Mouse (Mus musculus): ENCODE results near the gene Lamtor3.
"Not testable (repeated sequence)": the region's sequence is repeated elsewhere in the genome, so short reads cannot be mapped to it uniquely, and the experiment has no call there.

The Lamtor3 gene

DNA sequence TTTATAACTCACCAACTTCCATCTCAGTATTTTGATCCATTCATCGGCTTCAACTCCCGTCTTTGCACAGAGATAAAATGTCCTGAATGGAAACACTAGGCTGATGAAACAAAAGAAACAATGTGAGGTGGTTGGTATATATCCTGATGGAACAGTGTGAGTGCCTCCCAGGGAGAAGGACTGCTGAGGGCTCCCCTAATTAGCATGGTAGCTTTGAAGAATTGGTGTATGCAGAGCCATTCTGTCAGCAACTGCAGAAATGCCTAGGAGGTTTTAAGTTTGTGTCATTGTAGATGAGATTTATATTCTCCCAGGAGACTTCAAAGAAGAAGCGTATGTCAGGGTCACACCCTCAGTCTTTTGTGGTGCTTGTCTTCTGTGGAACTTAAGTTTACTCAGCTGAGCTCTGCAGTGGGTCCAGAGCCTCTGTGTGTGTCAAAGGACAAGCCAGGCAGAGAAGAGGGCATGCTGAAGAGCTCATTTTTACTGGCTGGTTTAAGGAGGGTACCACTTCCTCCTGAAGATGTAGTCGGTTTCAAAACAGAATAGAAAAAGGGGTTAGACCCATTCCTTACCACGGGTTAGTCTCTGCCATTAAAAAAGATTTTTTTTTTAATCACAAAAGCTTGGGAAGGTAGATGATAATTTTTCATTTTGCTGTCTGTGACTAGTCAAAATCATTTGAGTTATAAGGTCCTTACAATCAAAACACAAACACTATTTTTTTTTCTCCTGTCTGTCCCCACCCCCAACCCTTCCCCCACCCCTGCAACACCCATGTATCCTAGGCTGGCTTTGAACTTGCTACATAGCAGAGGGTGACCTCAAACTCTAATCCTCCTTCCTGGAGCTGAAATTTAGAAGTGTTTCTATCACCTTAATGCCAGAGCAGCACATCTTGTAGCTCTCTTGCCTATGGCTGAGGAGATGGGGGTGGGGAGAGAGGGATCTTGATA, 17.5 kb downstream of the Lamtor3 start:
- DNase-seq: no peak

DNA sequence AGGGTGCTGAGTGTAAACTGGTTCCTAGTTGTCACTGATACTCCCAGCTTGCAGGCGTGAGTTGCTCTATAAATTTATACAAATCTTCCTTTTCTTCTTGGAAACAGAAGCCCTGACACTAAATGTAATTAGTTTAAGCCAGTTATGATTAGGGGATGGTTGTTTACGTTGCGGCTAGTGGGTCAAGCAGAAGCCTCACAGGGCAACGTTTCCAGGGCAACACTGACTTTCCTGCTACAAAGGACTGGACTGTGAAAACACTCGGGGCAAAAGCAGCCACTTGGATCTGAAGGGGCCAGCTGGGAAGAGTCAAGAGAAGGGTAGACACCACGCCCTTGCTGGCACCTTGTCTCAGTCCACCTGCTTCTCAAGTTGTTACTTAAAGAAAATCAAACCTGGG, 18.2 kb downstream of the Lamtor3 start:
- no peak for DNase-seq

DNA sequence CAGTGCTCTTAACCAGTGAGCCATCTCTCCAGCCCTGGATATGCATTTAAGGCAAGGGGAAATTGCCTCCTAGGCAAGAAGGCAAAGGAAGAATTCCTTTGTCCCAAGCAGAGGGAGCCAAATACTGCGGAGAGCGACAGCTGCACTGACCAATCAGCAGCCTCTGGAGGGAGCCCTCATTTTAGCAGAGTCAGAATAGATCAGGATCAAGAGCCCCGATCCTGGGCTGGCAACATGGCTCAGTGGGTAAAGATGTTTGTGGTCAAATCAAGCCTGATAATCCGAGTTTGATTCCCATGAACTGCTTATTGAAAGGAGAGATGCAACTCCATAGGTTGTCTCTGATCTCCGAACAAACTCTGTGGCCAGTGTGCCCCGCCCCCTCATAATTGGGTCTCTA, 20.3 kb downstream of the Lamtor3 start:
- DNase-seq: no peak

GRCm38 (mm10) chr3:137940757-137941156, 22.5 kb downstream of the Lamtor3 start:
- DNase-seq: no peak

GRCm38 (mm10) chr3:137941555-137941954, 23.2 kb downstream of the Lamtor3 start:
- no peak for DNase-seq

DNA sequence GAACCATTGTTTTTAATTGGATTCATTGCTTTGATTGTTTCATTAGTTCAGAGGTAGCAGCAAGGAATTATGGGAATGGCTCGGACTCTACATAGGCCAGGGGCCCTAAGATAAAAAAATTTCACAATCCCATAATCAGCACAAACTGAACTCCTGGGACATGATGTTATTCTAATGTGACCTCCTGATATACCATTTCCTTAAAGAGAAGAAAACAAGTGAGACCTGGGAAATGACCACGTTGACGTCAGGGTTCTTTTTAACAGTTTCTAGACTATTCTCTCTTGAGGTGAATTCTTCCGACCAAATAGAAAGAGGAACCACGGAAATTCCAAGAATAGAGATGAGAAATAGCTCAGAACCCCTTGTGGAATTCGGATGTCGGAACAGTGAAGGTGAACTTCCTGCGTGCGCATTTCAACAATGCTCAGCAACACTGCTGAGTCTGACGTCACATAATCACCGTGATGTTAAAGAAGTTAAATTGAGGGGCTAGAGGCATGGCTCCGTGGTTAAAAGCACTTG, 23.9 kb downstream of the Lamtor3 start:
- DNase-seq: no peak

- no peak for DNase-seq
These were observed 25.4 kb downstream of the Lamtor3 start for GRCm38 (mm10) chr3:137943737-137944154.

GRCm38 (mm10) chr3:137946827-137947226, 28.5 kb downstream of the Lamtor3 start:
- DNase-seq: no peak

DNA sequence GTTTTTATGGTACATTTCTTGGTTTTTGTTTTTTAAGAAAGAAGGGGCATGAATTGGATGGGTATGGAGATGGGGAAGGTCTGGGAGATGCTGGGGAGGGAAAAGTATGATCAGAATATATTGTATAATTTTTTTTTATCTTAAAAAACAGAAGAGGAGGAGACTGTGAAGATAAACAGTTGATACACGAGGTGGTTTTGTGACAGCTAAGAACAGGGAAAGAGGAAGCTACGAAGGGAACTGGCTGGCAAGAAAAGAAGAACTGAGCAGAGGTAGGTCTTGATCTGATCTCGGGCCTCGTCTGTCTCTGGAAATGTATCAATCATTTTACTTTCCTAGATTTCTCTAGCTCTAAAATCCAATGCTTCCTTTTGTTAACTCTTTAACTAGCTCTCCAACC, 29.2 kb downstream of the Lamtor3 start:
- no peak for DNase-seq

DNA sequence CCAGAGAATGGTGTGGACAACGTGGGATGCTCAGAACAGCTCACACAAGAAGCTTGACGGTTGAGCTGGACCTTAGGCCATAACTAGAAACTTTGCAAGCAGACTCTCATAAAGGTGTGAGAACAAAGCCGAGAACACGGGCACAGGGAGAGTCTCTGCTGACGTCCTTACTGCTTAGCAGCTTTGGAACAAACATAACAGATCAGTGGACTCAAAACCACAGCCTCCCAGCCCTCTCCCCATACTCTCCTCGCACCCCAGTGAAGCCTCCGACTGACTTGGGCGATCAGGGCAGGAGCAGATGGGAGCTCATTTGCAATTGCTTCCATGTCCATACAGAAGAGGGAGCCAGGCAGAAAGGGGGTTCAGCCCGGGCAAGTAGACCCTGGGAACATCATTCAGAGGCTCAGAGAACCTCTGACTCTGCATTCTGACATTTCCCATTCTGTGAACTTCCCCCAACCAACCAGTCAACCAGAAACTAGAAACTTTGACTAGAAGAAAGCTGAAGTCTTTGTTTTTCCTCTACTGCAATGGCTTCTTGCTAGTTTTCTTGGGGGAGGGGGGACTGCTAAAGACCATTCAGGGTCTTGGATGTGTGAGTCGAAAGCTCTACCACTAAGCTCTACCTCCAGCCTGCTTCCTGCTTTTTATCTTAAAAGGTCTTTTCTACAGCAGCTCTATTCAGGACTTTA, 32.0 kb downstream of the Lamtor3 start:
- no peak for DNase-seq

- not testable (repeated sequence) for DNase-seq
These were observed 33.0 kb downstream of the Lamtor3 start for GRCm38 (mm10) chr3:137951302-137951701.

DNA sequence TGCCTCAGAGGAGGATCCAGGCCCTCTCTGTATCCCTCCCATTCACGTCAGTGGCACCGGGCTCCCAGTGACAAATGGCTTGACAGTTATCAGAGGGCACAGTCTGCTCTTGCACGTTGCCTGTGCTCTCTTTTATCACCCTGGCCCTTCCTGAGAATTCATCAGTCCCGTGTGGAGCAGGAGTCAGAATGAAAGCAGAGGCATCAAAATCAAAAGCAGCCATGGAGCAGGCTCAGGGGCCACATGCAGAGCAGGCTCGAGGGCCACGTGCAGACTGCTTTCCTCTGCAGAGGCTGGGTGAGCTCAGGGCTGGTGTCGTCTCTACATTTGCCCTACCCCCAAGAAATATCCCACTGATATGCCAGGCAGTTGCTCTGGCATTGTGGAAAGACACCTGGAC, 33.5 kb downstream of the Lamtor3 start:
- no peak for DNase-seq

DNA sequence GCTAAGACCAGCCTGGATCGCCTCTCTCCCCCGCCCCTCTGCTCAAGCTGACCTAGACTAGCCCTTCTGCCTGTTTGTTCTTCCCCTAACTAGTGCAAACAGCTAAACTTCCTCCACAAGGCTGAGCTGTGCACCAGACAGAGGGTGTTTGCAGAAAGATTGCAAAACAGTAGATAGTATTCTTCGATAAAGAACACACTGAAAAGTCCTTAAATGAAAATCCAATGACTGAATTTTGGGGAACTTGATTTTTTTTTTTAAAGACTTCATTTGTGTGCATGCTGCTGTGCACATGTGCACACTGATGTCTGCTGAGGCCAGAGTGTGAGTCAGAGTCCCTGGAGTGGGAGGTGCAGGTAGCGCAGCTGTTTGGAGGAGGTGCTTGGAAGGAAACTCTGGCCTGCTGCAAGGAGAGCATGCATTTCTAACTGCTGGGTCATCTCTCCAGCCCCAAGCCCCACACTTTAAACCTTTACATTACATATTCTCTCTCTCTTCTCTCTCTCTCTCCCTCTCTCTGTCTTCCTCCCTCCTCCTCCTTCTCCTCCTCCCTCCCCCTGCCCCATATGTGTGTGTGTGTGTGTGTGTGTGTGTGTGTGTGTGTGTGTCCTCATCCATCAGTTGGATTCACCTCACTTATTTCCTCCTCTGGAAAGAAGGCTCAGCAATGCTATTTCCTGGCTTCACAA, 34.1 kb downstream of the Lamtor3 start:
- DNase-seq: peak; percentile 30

- DNase-seq: peak; percentile 65
These were observed 34.9 kb downstream of the Lamtor3 start for GRCm38 (mm10) chr3:137952914-137953880.

- DNase-seq: no peak
These were observed 36.1 kb downstream of the Lamtor3 start for GRCm38 (mm10) chr3:137954256-137954916.

GRCm38 (mm10) chr3:137955560-137956081, 37.3 kb downstream of the Lamtor3 start:
- peak; percentile 19 for DNase-seq

- no peak for DNase-seq
These were observed 39.6 kb downstream of the Lamtor3 start for GRCm38 (mm10) chr3:137957864-137958263.

DNA sequence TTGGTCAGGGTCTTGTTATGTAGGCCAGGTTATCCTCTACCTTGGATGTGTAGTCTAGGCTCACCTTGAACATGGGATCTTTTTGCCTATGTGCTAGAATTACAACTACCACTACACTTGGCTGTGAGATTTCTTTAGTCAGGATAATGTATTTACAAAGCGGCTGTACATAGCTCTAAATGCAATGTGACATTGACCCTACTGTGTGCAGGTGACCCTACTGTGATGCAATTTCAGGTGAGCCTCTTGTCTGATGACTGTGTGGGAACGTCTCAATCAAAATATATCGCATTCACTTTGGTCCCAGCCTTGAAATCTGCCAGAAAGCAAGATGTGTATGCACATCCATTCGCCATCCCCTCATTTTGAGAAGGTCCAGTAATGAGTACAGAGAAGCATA, 40.0 kb downstream of the Lamtor3 start:
- no peak for DNase-seq

DNA sequence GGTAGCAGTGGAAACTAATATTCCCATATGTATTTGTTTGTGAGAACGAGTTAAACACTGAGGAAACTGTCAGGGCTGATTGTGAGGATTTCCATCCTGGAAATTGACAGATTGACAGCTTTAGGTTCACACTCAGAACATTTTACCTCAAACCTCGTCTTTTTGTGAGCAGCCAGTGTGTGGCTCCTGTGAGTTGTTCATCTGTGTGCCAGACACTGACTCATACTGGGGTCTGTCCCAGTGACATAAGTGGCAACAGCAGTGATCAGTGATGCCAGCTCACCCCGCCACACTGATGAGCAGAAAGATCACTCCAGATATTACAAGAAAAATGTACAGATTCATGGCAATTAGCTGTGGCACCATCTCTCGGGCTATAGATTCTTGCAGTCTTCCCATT, 41.1 kb downstream of the Lamtor3 start:
- DNase-seq: no peak

GRCm38 (mm10) chr3:137961736-137962385, 43.6 kb downstream of the Lamtor3 start:
- DNase-seq: no peak

DNA sequence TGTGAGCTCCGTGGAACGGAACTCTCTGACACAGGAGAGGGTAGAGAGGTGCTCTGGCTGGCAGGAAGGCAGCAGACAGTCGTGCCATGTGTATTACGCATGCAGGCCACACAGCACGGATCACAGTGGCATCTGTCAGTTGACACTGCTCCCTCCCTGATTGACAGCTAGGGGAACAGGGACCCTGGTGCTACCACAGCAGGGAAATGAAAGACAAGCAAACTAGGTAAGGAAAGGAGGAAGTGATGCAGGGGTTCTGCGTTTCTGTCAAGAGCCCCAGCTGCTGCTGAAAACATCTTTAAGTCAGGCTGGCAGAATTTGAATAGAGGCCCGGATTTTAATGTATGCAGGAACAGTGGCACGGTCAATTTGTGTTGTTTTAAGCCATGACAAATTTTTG, 45.2 kb downstream of the Lamtor3 start:
- DNase-seq: no peak
